Mouse (Mus musculus): ENCODE results near the gene Rad9b. TPM values are rescaled to one million over a fixed set of nuclear protein-coding genes. Genes with fewer than 3 reads are reported as not detected.

The Rad9b gene
- polyA plus RNA-seq, 1 experiment = 6.3 TPM

DNA sequence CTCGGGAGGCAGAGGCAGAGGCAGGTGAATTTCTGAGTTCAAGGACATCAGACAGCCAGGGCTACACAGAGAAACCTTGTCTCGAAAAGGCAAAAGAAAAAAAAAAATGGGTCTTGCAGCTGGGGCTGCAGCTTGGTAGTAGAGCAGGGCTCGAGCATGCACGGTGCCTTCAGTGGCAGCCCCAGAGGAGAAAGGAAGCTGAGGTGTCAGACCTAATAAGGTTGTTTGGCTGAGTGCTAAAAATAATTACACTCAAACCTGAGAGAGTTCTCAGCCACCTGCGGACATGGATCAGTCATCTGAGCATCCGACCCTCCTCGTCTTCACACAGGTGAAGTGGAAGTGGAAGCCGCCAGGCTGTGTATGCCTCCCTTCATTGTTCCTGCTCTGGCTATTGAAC lies 43.3 kb downstream of the Rad9b start:
- Histone ChIP-seq H3K4me3 (ENCODE audit: insufficient read depth, low read depth, low read length) (no peak overlapping the region), H3K4me1 (ENCODE audit: control insufficient read depth, insufficient read depth, insufficient read length, low read length) (peaks cover 6% of the 10 kb centered on the region; the same call in 1 of the 2 replicates), H3K27ac (replicated peaks; ENCODE audit: low read depth, low read length) (no peak overlapping the region)

- Histone ChIP-seq H3K27ac (replicated peaks; ENCODE audit: low read depth, low read length) (no peak overlapping the region), H3K4me3 (ENCODE audit: insufficient read depth, low read depth, low read length) (no peak overlapping the region)
Measured at GRCm38 (mm10) chr5:122306536-122306935, 47.5 kb downstream of the Rad9b start.

GRCm38 (mm10) chr5:122305472-122305871 lies 48.6 kb downstream of the Rad9b start:
- Histone ChIP-seq H3K4me1 (ENCODE audit: control insufficient read depth, insufficient read depth, insufficient read length, low read length) (peaks cover 36% of the 10 kb centered on the region), H3K4me3 (ENCODE audit: insufficient read depth, low read depth, low read length) (no peak overlapping the region), H3K27ac (replicated peaks; ENCODE audit: low read depth, low read length) (no peak overlapping the region)

More at GRCm38 (mm10) chr5:122306536-122306935, 47.5 kb downstream of the Rad9b start:
- H3K4me1 ChIP-seq (ENCODE audit: control insufficient read depth, insufficient read depth, insufficient read length, low read length) = peaks cover 35% of the 10 kb centered on the region

DNA sequence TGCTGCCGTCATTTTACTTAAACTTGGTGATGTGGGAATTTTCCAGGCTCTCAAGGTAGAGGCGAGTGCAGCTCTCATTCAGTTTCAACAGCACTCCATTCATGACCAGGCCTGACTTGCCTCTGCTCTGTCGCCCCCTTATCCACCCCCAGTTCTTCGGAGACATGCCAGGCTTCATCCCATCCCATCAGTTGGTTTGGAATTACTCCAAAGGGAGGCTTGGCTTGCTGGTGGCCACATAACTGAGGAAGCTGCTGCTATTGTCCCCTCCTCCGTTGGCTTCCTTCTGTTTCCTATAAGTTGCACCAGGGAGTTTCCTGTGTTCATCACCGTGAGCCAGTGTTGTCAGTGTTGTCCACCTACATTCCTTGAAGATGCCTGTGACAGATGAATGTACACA lies 49.5 kb downstream of the Rad9b start:
- H3K27ac ChIP-seq (replicated peaks; ENCODE audit: low read depth, low read length) = no peak overlapping the region; the same call in 1 of the 2 replicates
- H3K4me3 ChIP-seq (ENCODE audit: insufficient read depth, low read depth, low read length) = no peak overlapping the region
- H3K4me1 ChIP-seq (ENCODE audit: control insufficient read depth, insufficient read depth, insufficient read length, low read length) = peaks cover 39% of the 10 kb centered on the region

DNA sequence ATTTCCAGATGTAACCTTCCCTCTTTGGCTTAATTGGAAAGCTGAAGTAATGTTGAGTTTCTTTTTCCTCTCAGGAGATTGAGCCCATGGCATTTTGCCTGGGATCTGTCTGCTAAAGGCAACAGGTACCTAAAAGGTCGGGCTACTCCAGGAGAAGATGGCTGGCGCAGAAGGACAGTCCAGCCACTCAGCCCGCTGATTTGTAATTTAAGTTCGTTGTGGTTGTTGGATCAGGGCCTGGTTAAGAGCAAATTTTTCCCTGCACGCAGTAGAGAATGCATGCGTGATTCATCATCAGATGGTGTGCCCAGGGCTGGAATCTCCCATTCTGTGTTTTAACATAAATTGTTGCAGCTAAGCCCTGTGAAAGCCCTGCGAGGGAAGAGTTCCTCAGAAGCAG lies 50.1 kb downstream of the Rad9b start:
- no peak overlapping the region for H3K4me3 ChIP-seq (ENCODE audit: insufficient read depth, low read depth, low read length)
- H3K4me1 ChIP-seq (ENCODE audit: control insufficient read depth, insufficient read depth, insufficient read length, low read length) = peaks cover 40% of the 10 kb centered on the region
- H3K27ac ChIP-seq (replicated peaks; ENCODE audit: low read depth, low read length) = no peak overlapping the region

DNA sequence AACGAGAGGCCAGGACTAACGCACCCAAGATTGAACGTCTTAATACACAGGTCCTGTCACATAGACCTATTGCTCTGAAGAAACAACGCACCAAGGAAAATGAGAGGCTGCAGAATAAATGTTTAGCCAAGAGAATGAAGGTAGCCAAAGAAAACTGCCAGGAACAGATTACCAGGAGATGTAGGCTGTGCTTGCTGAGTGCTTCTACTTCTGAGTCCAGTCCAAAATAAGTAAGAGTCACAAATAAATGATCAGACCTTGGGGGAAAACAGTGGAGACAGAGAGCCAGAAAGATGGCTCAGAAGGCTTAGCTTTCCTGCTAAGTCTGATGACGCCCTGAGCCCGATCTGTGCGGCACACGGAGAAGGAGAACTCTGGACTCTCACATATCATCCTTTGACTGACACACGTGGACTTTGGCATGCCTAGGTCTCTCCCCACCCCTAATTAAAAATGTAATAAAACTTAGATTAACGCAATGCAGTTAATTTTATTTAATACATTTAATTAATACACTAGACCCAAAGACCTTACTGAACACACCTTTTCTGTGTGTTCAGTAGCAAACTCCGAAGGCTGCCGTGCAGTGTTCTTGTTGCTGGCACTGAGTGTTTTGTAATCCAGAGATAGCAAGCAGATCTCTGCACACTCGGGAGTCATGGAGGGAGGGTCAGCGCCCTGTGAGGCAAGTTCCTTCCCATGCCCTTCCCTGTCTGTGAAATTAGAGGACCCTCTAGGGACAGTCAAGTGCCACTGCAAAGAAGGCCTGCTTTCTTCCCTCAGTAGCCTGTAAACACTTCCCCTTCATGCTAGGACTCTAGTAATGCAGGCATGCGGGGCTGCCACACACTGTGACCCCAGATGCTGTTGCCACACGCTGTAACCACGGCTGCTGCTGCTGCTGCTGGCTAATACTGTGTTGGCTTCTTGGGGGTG lies 51.0 kb downstream of the Rad9b start:
- no peak overlapping the region for H3K4me3 ChIP-seq (ENCODE audit: insufficient read depth, low read depth, low read length)
- H3K27ac ChIP-seq (replicated peaks; ENCODE audit: low read depth, low read length) = no peak overlapping the region
- peaks cover 40% of the 10 kb centered on the region for H3K4me1 ChIP-seq (ENCODE audit: control insufficient read depth, insufficient read depth, insufficient read length, low read length)

GRCm38 (mm10) chr5:122300071-122300518 lies 53.9 kb downstream of the Rad9b start:
- Histone ChIP-seq H3K4me1 (ENCODE audit: control insufficient read depth, insufficient read depth, insufficient read length, low read length) (peaks cover 34% of the 10 kb centered on the region), H3K27ac (replicated peaks; ENCODE audit: low read depth, low read length) (no peak overlapping the region), H3K4me3 (ENCODE audit: insufficient read depth, low read depth, low read length) (no peak overlapping the region)

GRCm38 (mm10) chr5:122295113-122295935 lies 58.7 kb downstream of the Rad9b start:
- peaks cover 19% of the 10 kb centered on the region for H3K4me1 ChIP-seq (ENCODE audit: control insufficient read depth, insufficient read depth, insufficient read length, low read length)
- no peak overlapping the region for H3K27ac ChIP-seq (replicated peaks; ENCODE audit: low read depth, low read length)
- H3K4me3 ChIP-seq (ENCODE audit: insufficient read depth, low read depth, low read length) = no peak overlapping the region

- Histone ChIP-seq H3K4me1 (ENCODE audit: control insufficient read depth, insufficient read depth, insufficient read length, low read length) (peaks cover 15% of the 10 kb centered on the region), H3K27ac (replicated peaks; ENCODE audit: low read depth, low read length) (no peak overlapping the region), H3K4me3 (ENCODE audit: insufficient read depth, low read depth, low read length) (no peak overlapping the region)
Measured at GRCm38 (mm10) chr5:122294219-122294735, 59.8 kb downstream of the Rad9b start.

- Histone ChIP-seq H3K4me1 (ENCODE audit: control insufficient read depth, insufficient read depth, insufficient read length, low read length) (peaks cover 18% of the 10 kb centered on the region), H3K4me3 (ENCODE audit: insufficient read depth, low read depth, low read length) (no peak overlapping the region), H3K27ac (replicated peaks; ENCODE audit: low read depth, low read length) (no peak overlapping the region)
Measured at GRCm38 (mm10) chr5:122293131-122293530, 60.9 kb downstream of the Rad9b start.

- Histone ChIP-seq H3K27ac (replicated peaks; ENCODE audit: low read depth, low read length) (no peak overlapping the region; the same call in 1 of the 2 replicates), H3K4me1 (ENCODE audit: control insufficient read depth, insufficient read depth, insufficient read length, low read length) (peaks cover 26% of the 10 kb centered on the region), H3K4me3 (ENCODE audit: insufficient read depth, low read depth, low read length) (no peak overlapping the region)
Measured at GRCm38 (mm10) chr5:122291553-122292339, 62.3 kb downstream of the Rad9b start.

DNA sequence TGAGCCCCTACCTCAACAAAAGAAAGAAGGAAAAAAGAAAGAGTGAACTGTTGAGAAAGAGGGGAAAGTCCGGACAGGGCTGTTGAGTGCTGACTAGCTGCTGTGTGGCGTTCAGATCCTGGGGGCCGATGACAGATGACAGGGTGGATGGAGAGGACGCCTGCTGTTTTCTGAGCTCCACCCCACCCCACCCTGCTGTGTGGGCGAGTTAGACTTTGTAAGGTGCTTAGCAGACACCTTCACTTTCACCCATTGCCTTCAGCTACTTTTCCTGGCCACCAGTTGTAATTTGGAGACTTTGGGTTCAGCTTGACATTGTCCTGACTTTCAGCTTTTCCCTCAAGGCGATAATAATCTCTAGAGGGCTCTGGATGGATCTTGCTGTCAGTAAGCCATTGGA lies 62.9 kb downstream of the Rad9b start:
- H3K27ac ChIP-seq (replicated peaks; ENCODE audit: low read depth, low read length) = peak overlapping the region; percentile 50
- no peak overlapping the region for H3K4me3 ChIP-seq (ENCODE audit: insufficient read depth, low read depth, low read length)
- peaks cover 27% of the 10 kb centered on the region for H3K4me1 ChIP-seq (ENCODE audit: control insufficient read depth, insufficient read depth, insufficient read length, low read length)

GRCm38 (mm10) chr5:122288147-122288811 lies 65.8 kb downstream of the Rad9b start:
- H3K4me1 ChIP-seq (ENCODE audit: control insufficient read depth, insufficient read depth, insufficient read length, low read length) = peaks cover 31% of the 10 kb centered on the region
- H3K27ac ChIP-seq (replicated peaks; ENCODE audit: low read depth, low read length) = no peak overlapping the region
- no peak overlapping the region for H3K4me3 ChIP-seq (ENCODE audit: insufficient read depth, low read depth, low read length)

- H3K27ac ChIP-seq (replicated peaks; ENCODE audit: low read depth, low read length) = no peak overlapping the region
- peak overlapping the region; percentile 25; the same call in 1 of the 2 replicates for H3K4me3 ChIP-seq (ENCODE audit: insufficient read depth, low read depth, low read length)
- peaks cover 23% of the 10 kb centered on the region for H3K4me1 ChIP-seq (ENCODE audit: control insufficient read depth, insufficient read depth, insufficient read length, low read length)
Measured at GRCm38 (mm10) chr5:122287026-122287425, 67.0 kb downstream of the Rad9b start.

Data from brown adipose tissue, adult 24 weeks (tissue).